In the genomic region with DNA sequence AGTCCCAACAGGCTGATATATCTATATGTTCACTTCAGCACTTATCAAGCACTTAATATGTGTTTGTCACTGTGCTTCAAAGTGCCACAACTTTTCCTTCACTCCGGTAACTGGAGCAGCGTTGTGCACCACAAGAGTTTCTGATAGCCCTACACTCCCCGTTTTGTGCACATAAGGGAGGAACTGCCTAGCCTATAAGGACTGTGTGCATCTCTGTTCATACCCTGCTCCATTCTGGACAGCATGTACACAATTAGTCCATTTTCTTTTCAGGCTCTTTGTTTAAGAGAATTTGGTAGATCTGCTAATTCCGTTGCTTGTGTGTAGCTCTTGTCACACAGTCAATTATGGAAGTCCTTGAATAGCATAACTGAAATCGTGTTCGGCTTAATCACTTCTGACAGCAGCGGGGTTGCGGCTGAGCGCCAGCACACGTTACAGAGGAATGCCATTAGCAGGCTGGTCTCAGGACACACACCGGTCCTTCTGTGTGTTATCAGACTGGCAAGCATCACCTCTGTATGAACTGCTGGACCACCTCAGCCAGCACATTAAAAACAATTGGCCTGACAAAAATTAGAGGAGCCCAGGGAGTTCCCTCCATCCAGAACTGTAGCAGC, we compare ENCODE assay signal across 12 mouse cellular contexts.
DNase-seq lines count a peak whose midpoint lies in the region; ATAC-seq lines count a peak whose summit lies in the region.
"Had no signal": no experiment of that assay in that cellular context is flagged by ENCODE, and none has a peak within 500 bp of the region (broad histone marks: within the 10 kb centered on the region; RNA-seq: fewer than 3 reads in every experiment).

No protein-coding gene starts in this region.

- no peak overlapping the region for H3K9ac ChIP-seq in heart, embryonic 15.5 days
- no peak overlapping the region for H3K9ac ChIP-seq in embryonic facial prominence, embryonic 14.5 days (ENCODE audit: low read depth, low read length)
- H3K9ac ChIP-seq in liver, embryonic 12.5 days, result no peak overlapping the region
- H3K9ac ChIP-seq: kidney, embryonic 15.5 days; limb, embryonic 13.5 days had no signal

- 0 out of 2 replicates have a peak, but pooled peaks cover 3% of the 10 kb centered on the region for H3K27me3 ChIP-seq in heart, embryonic 15.5 days
- no peaks in the 10 kb centered on the region for H3K27me3 ChIP-seq in embryonic facial prominence, embryonic 14.5 days (replicated peaks; ENCODE audit: control insufficient read depth, insufficient read depth, low read length)
- H3K27me3 ChIP-seq in limb, embryonic 10.5 days (ENCODE audit: low read depth, poor library complexity, severe bottlenecking), result no peaks in the 10 kb centered on the region
- no peaks in the 10 kb centered on the region for H3K27me3 ChIP-seq in liver, embryonic 12.5 days (replicated peaks)
- H3K27me3 ChIP-seq: kidney, embryonic 15.5 days; limb, embryonic 13.5 days had no signal

- H3K4me1 ChIP-seq in heart, embryonic 15.5 days (replicated peaks), result peaks cover 8% of the 10 kb centered on the region
- H3K4me1 ChIP-seq in embryonic facial prominence, embryonic 14.5 days (ENCODE audit: control insufficient read depth, insufficient read depth, low read length), result peaks cover 9% of the 10 kb centered on the region; the same call in 1 of the 2 replicates
- H3K4me1 ChIP-seq in limb, embryonic 10.5 days, result peaks cover 31% of the 10 kb centered on the region
- H3K4me1 ChIP-seq in liver, embryonic 12.5 days, result no peaks in the 10 kb centered on the region
- H3K4me1 ChIP-seq: kidney, embryonic 15.5 days had no signal

- peak overlapping the region; percentile 23 for H3K4me2 ChIP-seq in heart, embryonic 15.5 days
- no peak overlapping the region for H3K4me2 ChIP-seq in embryonic facial prominence, embryonic 14.5 days (ENCODE audit: low read depth, low read length)
- H3K4me2 ChIP-seq in liver, embryonic 12.5 days, result no peak overlapping the region
- H3K4me2 ChIP-seq: kidney, embryonic 15.5 days; limb, embryonic 13.5 days had no signal

- H3K36me3 ChIP-seq in heart, embryonic 15.5 days, result no peaks in the 10 kb centered on the region
- H3K36me3 ChIP-seq in embryonic facial prominence, embryonic 14.5 days (ENCODE audit: control insufficient read depth, insufficient read depth, low read length), result no peaks in the 10 kb centered on the region
- H3K36me3 ChIP-seq in limb, embryonic 10.5 days, result no peaks in the 10 kb centered on the region
- no peaks in the 10 kb centered on the region for H3K36me3 ChIP-seq in liver, embryonic 12.5 days
- H3K36me3 ChIP-seq: kidney, embryonic 15.5 days; limb, embryonic 13.5 days had no signal

- ATAC-seq in cerebellum, adult (ENCODE audit: insufficient number of reproducible peaks, low FRiP score, low TSS enrichment), result no peak
- ATAC-seq in heart, embryonic 15.5 days (replicated peaks; ENCODE audit: insufficient number of reproducible peaks, insufficient read depth, low FRiP score, low read depth), result peak; percentile 31; the same call in 1 of the 2 replicates
- ATAC-seq in embryonic facial prominence, embryonic 14.5 days (ENCODE audit: low read depth), result peak; percentile 26; the same call in 1 of the 2 replicates
- ATAC-seq in liver, embryonic 12.5 days, result no peak

- H3K4me3 ChIP-seq in heart, embryonic 15.5 days, result no peak overlapping the region
- H3K4me3 ChIP-seq in embryonic facial prominence, embryonic 14.5 days (ENCODE audit: low read depth, low read length), result no peak overlapping the region
- no peak overlapping the region for H3K4me3 ChIP-seq in limb, embryonic 10.5 days
- H3K4me3 ChIP-seq in liver, embryonic 12.5 days, result no peak overlapping the region
- H3K4me3 ChIP-seq: kidney, embryonic 15.5 days; limb, embryonic 13.5 days had no signal

- peak; percentile 52 to 62 for DNase-seq in cerebellum, postnatal 10 days
- DNase-seq in heart, postnatal 14 days, result no peak
- DNase-seq in embryonic facial prominence, embryonic 14.5 days (ENCODE audit: low spot score), result peak; percentile 42
- DNase-seq in limb, embryonic 10.5 days (ENCODE audit: low spot score), result no peak
- DNase-seq in ovary, adult 18-20 months (ENCODE audit: low spot score), result no peak
- DNase-seq: lung, adult 18-20 months; thymus, adult 18-20 months had no signal

- WGBS in heart, embryonic 15.5 days, result 38% methylated on average over 11 of the region's 11 CpGs
- WGBS in embryonic facial prominence, embryonic 14.5 days, result 60% methylated on average over 11 of the region's 11 CpGs
- WGBS in limb, embryonic 10.5 days, result 86% methylated on average over 11 of the region's 11 CpGs
- 75% methylated on average over 11 of the region's 11 CpGs for WGBS in liver, embryonic 12.5 days (ENCODE audit: insufficient replicate concordance)

- intact Hi-C loops in heart, postnatal 14 days (cut with DNase I), result no loop called here

- no peaks in the 10 kb centered on the region for H3K9me3 ChIP-seq in heart, embryonic 15.5 days (replicated peaks)
- no peaks in the 10 kb centered on the region for H3K9me3 ChIP-seq in embryonic facial prominence, embryonic 14.5 days (ENCODE audit: control insufficient read depth, low read length)
- H3K9me3 ChIP-seq in limb, embryonic 10.5 days (replicated peaks), result no peaks in the 10 kb centered on the region
- H3K9me3 ChIP-seq in liver, embryonic 12.5 days (replicated peaks), result no peaks in the 10 kb centered on the region
- H3K9me3 ChIP-seq: kidney, embryonic 15.5 days; limb, embryonic 13.5 days had no signal

- no peak overlapping the region for H3K27ac ChIP-seq in heart, embryonic 15.5 days
- no peak overlapping the region for H3K27ac ChIP-seq in embryonic facial prominence, embryonic 14.5 days (replicated peaks; ENCODE audit: low read depth, low read length)
- peak overlapping the region; percentile 50; the same call in 1 of the 2 replicates for H3K27ac ChIP-seq in limb, embryonic 10.5 days
- H3K27ac ChIP-seq in liver, embryonic 12.5 days, result no peak overlapping the region
- H3K27ac ChIP-seq: kidney, embryonic 15.5 days; limb, embryonic 13.5 days had no signal

Comparison
In these comparisons a context has a peak if more than half of its experiments do, and no peak if none do; other contexts are left out.
1. DNase-seq: peak in cerebellum, postnatal 10 days (2 of 2) and embryonic facial prominence, embryonic 14.5 days (single experiment); none in heart, postnatal 14 days (0 of 2), limb, embryonic 10.5 days (single experiment) and ovary, adult 18-20 months (single experiment).
2. ATAC-seq: peak in heart, embryonic 15.5 days (single experiment) and embryonic facial prominence, embryonic 14.5 days (single experiment); none in cerebellum, adult (single experiment) and liver, embryonic 12.5 days (single experiment).